Mouse (Mus musculus): ENCODE measurements around the gene Maml2.

The Maml2 gene

GRCm38 (mm10) chr9:13302183-13302825 lies 4.5 kb downstream of the Maml2 start:
- DNase-seq (ENCODE audit: low read depth, low spot score) = no peak
- H3K36me3 ChIP-seq (ENCODE audit: control insufficient read depth, insufficient read depth, low read length, poor library complexity, severe bottlenecking) = no peaks in the 10 kb centered on the region
- H3K27me3 ChIP-seq (ENCODE audit: control insufficient read depth, insufficient read depth, low read length, poor library complexity, severe bottlenecking) = no peaks in the 10 kb centered on the region

DNA sequence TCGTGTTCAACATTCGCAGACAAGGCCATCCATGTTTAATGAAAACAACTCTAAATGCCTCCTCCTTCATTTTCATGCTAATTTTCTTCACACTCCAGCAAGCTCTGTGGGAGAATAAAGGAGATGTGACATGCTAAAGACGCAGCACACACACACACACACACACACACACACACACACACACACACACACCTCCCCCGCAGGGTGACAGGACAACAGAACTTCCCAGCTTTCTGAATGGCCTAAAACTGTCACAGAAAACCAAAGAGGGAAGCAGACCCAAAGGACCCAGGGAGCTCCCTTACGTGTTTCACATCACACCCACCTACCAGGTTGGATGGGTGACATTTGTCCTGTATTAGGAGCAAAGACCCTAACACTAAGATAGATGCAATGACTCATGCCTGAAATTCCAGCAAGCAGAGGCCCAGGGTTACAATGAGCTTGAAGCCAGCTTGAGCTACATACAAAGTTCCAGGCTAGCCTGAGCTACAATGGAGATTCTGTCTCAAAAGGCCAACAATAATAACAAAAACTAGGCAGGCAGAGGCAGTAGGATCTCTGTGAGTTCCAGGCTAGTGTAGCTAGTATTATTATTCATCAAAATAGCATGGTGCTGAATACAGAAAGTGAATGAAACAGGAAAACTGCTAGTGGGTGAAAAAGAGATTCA lies 5.5 kb downstream of the Maml2 start:
- Histone ChIP-seq H3K36me3 (ENCODE audit: control insufficient read depth, insufficient read depth, low read length, poor library complexity, severe bottlenecking) (no peaks in the 10 kb centered on the region), H3K27me3 (ENCODE audit: control insufficient read depth, insufficient read depth, low read length, poor library complexity, severe bottlenecking) (no peaks in the 10 kb centered on the region)
- peak; percentile 10 for DNase-seq (ENCODE audit: low read depth, low spot score)

- Histone ChIP-seq H3K36me3 (ENCODE audit: control insufficient read depth, insufficient read depth, low read length, poor library complexity, severe bottlenecking) (no peaks in the 10 kb centered on the region), H3K27me3 (ENCODE audit: control insufficient read depth, insufficient read depth, low read length, poor library complexity, severe bottlenecking) (no peaks in the 10 kb centered on the region)
- DNase-seq (ENCODE audit: low read depth, low spot score) = peak; percentile 58
These were observed 6.2 kb downstream of the Maml2 start for GRCm38 (mm10) chr9:13303976-13304375.

DNA sequence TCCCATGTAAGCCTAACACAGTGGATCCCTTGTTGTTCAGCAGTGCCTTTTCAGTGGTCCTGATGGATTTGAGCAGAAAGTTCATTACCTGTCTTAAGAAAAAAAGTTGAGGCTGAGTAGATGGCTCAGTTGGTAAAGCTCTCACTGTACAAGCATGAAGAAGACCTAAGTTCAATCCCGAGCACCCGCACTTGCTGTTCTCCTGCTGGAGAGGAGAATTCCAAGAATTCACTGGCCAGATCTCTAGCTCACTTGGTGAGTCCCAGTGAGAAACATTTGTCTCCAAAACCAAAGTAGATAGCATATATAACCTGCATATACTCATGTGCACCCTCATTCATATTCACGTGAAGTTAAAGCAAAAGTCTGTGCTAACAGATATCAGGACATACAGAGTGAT lies 8.7 kb downstream of the Maml2 start:
- no peaks in the 10 kb centered on the region for H3K27me3 ChIP-seq (ENCODE audit: control insufficient read depth, insufficient read depth, low read length, poor library complexity, severe bottlenecking)
- DNase-seq (ENCODE audit: low read depth, low spot score) = no peak
- H3K36me3 ChIP-seq (ENCODE audit: control insufficient read depth, insufficient read depth, low read length, poor library complexity, severe bottlenecking) = no peaks in the 10 kb centered on the region

DNA sequence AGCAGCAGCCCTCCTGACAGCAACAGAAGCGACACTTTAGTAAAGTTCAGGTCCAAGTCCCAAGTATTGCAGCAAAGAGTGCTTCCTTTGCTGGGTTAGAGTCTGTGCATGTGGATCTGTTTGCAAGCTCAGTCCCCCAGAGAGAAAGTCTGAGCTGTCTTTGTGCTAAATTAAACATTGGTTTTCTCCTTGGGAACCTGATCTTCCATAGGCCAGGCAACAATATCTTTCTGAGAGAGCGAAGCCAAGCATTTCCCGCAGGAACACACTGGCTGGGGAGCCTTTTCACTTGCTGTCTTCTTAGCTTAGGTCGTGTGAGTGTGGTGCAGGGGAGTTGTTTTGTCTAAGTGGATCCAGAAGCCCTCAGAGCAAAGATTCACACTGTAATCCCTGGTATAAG lies 9.5 kb downstream of the Maml2 start:
- no peak for DNase-seq (ENCODE audit: low read depth, low spot score)
- Histone ChIP-seq H3K27me3 (ENCODE audit: control insufficient read depth, insufficient read depth, low read length, poor library complexity, severe bottlenecking) (no peaks in the 10 kb centered on the region), H3K36me3 (ENCODE audit: control insufficient read depth, insufficient read depth, low read length, poor library complexity, severe bottlenecking) (no peaks in the 10 kb centered on the region)

GRCm38 (mm10) chr9:13308718-13309117 lies 11.0 kb downstream of the Maml2 start:
- DNase-seq (ENCODE audit: low read depth, low spot score) = no peak
- Histone ChIP-seq H3K27me3 (ENCODE audit: control insufficient read depth, insufficient read depth, low read length, poor library complexity, severe bottlenecking) (no peaks in the 10 kb centered on the region), H3K36me3 (ENCODE audit: control insufficient read depth, insufficient read depth, low read length, poor library complexity, severe bottlenecking) (no peaks in the 10 kb centered on the region)

DNA sequence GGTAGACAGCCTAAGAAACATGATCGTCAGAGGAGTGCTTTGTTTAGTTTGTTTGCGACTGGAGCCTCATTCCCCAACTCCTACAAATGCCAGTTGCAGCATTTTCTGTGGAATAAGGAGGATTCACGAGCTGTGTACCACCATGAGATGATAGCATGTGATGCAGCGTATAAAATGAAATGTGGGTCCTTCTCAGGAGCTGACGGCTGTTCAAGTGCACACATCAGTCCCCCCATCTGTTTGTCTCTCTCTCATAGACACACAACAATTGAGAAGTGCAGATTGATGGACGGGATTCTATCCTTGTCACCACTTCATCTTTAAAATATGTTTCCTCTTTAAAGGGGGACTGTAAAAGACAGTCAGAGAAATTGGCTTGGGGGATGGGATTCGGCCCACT lies 12.1 kb downstream of the Maml2 start:
- Histone ChIP-seq H3K27me3 (ENCODE audit: control insufficient read depth, insufficient read depth, low read length, poor library complexity, severe bottlenecking) (no peaks in the 10 kb centered on the region), H3K36me3 (ENCODE audit: control insufficient read depth, insufficient read depth, low read length, poor library complexity, severe bottlenecking) (no peaks in the 10 kb centered on the region)
- DNase-seq (ENCODE audit: low read depth, low spot score) = no peak

- no peak for DNase-seq (ENCODE audit: low read depth, low spot score)
- H3K36me3 ChIP-seq (ENCODE audit: control insufficient read depth, insufficient read depth, low read length, poor library complexity, severe bottlenecking) = no peaks in the 10 kb centered on the region
- no peaks in the 10 kb centered on the region for H3K27me3 ChIP-seq (ENCODE audit: control insufficient read depth, insufficient read depth, low read length, poor library complexity, severe bottlenecking)
These were observed 12.5 kb downstream of the Maml2 start for GRCm38 (mm10) chr9:13310236-13310635.

- peak; percentile 33 for DNase-seq (ENCODE audit: low read depth, low spot score)
- no peaks in the 10 kb centered on the region for H3K36me3 ChIP-seq (ENCODE audit: control insufficient read depth, insufficient read depth, low read length, poor library complexity, severe bottlenecking)
- no peaks in the 10 kb centered on the region for H3K27me3 ChIP-seq (ENCODE audit: control insufficient read depth, insufficient read depth, low read length, poor library complexity, severe bottlenecking)
These were observed 13.3 kb downstream of the Maml2 start for GRCm38 (mm10) chr9:13311094-13311493.

DNA sequence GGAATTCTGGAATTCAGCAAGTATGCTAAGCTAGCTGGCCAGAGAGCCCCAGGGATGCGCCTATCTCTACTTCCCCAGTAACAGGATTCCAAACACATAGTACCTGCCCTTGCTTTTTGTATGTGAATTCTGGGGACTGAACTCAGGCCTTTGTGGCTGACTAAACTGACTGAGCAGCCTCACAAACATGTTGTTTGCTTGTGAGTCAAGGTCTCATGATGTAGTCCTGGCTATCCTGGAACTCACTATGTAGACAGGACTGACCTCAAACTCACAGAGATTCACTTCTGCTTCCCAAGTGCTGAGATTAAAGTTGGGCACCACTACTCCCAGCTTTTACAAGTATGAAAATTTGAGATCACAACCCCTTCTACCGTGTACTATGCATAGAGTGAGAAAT lies 16.2 kb downstream of the Maml2 start:
- no peaks in the 10 kb centered on the region for H3K36me3 ChIP-seq (ENCODE audit: control insufficient read depth, insufficient read depth, low read length, poor library complexity, severe bottlenecking)
- H3K27me3 ChIP-seq (ENCODE audit: control insufficient read depth, insufficient read depth, low read length, poor library complexity, severe bottlenecking) = no peaks in the 10 kb centered on the region
- DNase-seq (ENCODE audit: low read depth, low spot score) = no peak

DNA sequence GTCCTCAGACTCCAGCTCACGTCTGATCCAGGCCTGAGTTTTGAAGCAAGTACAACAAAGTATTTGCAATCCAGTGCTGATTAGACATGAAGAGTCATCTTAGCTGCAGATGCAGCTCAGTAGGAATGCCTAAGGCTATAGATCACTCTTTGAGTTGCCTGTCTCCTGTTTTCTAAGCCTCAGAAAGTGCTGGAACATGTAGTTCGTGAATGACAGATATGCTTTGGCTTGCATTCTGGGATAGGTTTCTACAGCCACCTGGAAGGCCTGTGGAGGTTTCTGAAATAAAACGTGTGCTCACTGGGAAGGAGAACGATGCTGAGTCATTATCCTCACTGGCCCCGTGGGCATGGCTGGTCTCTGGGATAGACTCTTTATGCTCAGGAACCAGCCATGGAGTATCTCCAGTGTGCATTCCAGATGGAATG lies 16.8 kb downstream of the Maml2 start:
- no peak for DNase-seq (ENCODE audit: low read depth, low spot score)
- no peaks in the 10 kb centered on the region for H3K36me3 ChIP-seq (ENCODE audit: control insufficient read depth, insufficient read depth, low read length, poor library complexity, severe bottlenecking)
- H3K27me3 ChIP-seq (ENCODE audit: control insufficient read depth, insufficient read depth, low read length, poor library complexity, severe bottlenecking) = no peaks in the 10 kb centered on the region

DNA sequence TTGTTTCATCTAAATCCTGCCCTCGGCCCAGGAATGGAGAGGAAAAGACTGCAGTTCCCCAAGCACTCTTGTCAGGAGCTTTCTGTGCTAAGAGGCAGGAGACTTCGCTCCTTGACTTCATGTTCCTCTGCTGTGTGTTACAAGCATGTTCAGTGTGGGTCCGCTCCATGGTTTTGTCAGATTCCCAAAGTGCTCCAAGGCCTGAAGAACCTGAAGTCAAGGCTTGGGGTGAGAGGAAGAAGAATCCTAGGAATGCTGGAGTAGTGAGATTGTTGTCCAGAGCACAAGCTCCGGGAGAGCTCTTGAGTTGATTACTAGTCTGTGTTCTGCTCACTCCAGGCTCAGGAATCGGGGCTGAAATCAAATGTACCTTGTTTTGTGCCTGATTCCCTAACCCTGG lies 17.6 kb downstream of the Maml2 start:
- no peaks in the 10 kb centered on the region for H3K27me3 ChIP-seq (ENCODE audit: control insufficient read depth, insufficient read depth, low read length, poor library complexity, severe bottlenecking)
- H3K36me3 ChIP-seq (ENCODE audit: control insufficient read depth, insufficient read depth, low read length, poor library complexity, severe bottlenecking) = no peaks in the 10 kb centered on the region
- DNase-seq (ENCODE audit: low read depth, low spot score) = no peak

- no peaks in the 10 kb centered on the region for H3K36me3 ChIP-seq (ENCODE audit: control insufficient read depth, insufficient read depth, low read length, poor library complexity, severe bottlenecking)
- DNase-seq (ENCODE audit: low read depth, low spot score) = no peak
- no peaks in the 10 kb centered on the region for H3K27me3 ChIP-seq (ENCODE audit: control insufficient read depth, insufficient read depth, low read length, poor library complexity, severe bottlenecking)
These were observed 21.8 kb downstream of the Maml2 start for GRCm38 (mm10) chr9:13319566-13319965.

DNA sequence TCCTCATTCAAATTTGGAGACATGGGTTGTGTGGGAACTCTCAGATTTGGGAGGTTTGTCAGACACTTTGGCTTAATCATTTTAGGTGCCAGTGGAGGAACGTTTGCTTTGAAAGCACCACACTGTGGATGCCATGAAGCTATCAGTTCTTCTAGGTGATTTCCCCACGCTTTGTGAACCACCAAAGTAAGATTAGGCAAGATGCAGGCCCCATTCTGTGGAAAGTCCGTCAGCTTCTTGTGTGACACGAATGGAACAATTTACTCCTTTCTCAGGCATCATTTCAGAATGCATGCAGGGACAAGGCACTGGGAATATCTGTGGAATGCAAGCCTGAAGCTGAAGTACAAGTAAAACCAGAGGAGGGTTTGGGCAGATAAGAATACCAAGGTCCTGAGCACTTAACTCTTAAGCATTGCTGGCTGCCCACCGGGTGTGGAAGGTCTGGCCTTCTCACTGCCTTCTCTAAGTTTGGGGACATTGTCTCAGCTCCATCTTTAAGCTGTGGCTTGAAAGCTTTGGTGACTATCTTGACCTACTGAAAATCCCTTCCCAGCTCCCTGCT lies 23.1 kb downstream of the Maml2 start:
- no peak for DNase-seq (ENCODE audit: low read depth, low spot score)

DNA sequence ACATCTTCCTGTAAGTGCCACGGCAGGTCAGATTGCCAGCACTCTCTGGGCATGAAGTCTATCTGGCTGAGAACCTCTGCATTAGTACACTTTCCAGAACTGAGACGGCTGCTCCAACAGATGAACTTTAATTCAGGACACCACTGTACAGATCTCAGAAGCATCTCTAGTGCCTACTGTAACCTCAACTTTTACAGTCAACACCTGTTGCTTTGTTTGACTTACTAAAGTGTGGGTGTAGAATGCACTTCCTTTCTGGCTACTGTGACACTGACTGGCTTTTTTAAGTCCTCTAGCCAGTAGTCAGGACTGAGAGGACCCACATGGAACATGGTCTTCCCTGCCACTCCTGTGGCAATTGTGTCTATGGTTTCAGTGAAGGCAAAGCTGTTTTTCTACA lies 25.3 kb downstream of the Maml2 start:
- no peaks in the 10 kb centered on the region for H3K36me3 ChIP-seq (ENCODE audit: control insufficient read depth, insufficient read depth, low read length, poor library complexity, severe bottlenecking)
- peak; percentile 30 for DNase-seq (ENCODE audit: low read depth, low spot score)
- no peaks in the 10 kb centered on the region for H3K27me3 ChIP-seq (ENCODE audit: control insufficient read depth, insufficient read depth, low read length, poor library complexity, severe bottlenecking)

More for the DNA sequence above, 23.1 kb downstream of the Maml2 start:
- no peaks in the 10 kb centered on the region for H3K27me3 ChIP-seq (ENCODE audit: control insufficient read depth, insufficient read depth, low read length, poor library complexity, severe bottlenecking)
- no peaks in the 10 kb centered on the region for H3K36me3 ChIP-seq (ENCODE audit: control insufficient read depth, insufficient read depth, low read length, poor library complexity, severe bottlenecking)

Data from splenic B cell, adult 2 months (primary cell).